Mouse (Mus musculus) neural tube, embryonic 10.5 days (tissue): ENCODE data around the gene Stat6.

ENCODE experiments used
- DNase-seq: peaks from one replicate; pipeline ENCODE4 v3.0.0-alpha.2; 2017; ENCODE audit warnings: low spot score; ENCODE audit errors: extremely low spot score

The Stat6 gene

DNA sequence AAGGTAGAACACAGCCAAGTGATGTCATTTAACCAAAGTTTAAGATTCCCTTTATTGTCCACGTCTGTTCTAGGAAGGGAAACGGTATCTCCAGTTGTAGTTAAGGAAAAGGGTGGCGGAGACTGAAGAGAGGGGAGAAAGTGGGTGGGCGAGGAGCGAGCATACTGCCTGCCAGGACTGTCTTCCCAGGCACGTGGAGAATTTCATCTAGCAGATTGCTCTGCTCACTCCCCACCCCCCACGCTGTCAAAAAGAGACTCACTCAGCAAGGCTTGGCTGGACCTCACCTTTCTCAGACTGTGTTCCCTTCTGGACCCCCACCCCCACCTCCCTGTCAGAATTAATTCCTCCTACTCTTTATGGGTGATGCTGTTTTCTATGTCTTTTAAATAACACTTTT, 26.4 kb downstream of the Stat6 start:
- no peak for DNase-seq

- DNase-seq = no peak
Measured at GRCm38 (mm10) chr10:127670185-127670584, 27.4 kb downstream of the Stat6 start.

DNA sequence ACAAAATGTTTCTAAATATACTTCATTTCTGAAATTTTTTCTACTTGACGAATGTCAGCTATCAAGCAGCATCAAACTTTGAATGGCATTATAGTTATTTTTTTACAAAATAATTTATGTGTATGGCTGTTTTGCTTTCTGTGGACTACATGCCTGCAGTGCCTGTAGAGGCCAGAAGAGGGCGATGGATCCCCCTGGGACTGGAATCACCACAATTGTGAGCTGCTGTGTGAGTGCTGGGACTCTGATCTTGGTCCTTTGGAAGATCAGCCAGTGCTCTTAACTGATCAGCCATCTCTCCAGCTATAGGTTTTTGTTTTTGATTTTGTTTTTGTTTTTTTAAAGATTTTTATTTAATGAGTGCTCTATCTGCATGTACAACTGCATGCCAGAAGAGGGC, 28.5 kb downstream of the Stat6 start:
- no peak for DNase-seq

DNA sequence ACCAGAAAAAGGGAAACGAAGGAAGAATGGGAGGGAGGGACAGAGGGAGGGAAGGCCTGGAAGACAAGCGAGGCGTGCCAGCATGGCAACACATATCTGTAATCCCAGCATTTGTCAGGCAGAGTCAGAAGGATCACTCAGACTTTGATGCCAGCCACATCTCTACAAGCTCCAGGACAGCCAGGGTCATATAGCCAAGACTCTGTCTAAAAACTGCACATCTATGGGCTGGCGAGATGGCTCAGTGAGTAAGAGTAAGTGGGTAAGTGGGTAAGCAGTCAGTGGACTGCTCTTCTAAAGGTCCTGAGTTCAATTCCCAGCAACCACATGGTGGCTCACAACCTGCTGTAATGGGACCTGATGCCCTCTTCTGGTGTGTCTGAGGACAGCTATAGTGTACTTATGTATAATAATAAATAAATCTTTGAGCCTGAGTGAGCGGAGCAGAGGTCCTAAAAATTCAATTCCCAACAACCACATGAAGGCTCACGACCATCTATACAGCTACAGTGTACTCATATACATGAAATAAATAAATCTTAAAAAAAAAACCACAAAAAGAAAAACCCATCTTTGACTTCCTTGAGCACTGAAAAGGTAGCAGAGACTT, 31.4 kb downstream of the Stat6 start:
- DNase-seq = no peak

DNA sequence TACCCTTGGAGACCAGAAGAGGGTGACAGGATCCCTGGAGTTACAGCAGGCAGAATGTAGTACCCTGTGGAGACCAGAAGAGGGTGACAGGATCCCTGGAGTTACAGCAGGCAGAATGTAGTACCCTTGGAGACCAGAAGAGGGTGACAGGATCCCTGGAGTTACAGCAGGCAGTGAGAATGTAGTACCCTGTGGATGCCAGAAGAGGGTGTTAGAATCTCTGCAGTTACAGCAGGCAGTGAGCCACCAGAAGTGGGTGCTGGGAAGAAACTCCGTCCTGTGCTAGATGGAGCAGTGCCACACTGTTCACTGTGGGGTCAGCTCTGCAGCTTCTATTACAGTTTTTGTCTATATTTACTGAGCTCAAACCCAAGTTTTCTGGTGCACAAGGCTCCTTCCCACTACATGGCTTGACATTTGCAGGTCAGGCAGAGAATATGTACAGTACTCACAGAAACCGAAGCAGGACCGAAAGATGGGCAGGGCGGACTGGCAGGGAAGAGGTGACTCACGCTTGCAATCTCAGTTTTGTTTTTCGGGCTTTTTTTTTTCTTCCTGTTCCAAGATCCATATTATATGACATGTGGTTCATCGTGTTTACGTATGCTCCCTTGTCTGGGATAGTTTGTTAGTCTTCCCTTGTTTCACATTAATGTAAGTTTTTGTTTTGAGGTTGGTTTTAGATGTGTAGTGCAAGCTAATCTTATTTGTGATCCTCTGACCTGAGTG, 32.2 kb downstream of the Stat6 start:
- DNase-seq = peak; percentile 45

DNA sequence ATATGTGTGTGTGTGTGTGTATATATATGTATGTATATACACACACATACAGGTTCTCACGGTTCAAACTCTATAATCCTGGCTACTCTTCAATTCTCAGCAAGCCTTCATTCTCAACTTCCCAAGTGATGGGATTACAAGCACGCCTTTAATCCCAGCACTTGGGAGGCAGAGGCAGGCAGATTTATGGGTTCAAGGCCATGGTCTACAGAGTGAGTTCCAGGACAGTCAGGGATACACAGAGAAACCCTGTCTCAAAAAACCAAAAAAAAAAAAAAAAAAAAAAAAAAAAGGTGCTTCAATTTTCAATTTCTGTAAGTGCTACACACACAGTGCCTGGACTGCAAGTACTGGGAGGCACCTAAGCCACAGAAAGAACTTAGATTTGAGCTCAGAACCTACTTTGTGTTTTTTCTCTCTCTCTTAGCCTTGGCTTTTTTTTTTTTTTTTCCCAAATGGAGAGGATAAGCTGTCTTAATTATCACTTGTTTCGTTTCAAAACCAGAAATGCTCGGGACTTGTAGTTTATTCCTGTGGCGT, 33.1 kb downstream of the Stat6 start:
- no peak for DNase-seq

DNA sequence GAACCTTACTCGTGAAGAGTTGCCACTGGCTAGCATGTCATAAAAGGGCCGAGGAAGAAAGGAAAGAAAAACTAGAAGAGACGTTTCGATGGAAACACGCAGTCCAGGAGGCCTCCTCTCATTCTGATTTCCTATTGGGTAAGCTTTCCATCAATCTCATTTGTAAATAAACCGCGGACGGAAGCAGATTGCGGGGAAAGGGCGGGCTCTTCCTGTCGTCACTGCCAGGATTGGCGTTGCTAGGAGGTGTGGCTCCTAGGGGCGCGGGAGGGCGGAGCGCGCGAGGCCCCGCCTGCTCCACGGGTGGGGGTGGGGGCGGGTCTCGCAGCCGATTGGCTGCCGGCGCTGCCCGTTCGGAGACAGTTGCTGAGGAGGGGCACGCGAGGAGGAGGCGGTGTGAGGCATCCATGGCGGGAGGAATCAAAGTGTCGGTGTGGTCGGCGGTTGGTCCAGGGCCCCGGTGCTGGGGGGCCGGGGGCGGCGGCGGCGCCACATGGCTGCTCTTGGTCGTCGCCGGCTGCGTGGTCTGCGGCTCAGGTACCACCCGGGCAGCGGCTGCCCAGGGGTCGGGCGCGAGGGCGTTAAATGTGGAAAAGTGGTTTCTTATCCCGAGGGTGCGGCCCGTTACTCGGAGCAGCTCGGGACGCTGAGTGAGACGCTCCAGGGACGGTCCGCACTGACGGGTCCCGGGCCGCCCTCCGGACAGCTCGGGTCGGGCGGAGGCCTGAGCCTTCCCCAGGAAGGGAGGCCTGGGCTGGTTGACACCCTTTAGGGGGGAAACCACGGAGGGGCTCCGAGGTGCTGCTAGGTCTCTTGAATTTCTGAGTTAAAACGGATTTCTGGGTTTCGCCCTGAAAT, 34.1 kb downstream of the Stat6 start:
- DNase-seq = peak; percentile 94

DNA sequence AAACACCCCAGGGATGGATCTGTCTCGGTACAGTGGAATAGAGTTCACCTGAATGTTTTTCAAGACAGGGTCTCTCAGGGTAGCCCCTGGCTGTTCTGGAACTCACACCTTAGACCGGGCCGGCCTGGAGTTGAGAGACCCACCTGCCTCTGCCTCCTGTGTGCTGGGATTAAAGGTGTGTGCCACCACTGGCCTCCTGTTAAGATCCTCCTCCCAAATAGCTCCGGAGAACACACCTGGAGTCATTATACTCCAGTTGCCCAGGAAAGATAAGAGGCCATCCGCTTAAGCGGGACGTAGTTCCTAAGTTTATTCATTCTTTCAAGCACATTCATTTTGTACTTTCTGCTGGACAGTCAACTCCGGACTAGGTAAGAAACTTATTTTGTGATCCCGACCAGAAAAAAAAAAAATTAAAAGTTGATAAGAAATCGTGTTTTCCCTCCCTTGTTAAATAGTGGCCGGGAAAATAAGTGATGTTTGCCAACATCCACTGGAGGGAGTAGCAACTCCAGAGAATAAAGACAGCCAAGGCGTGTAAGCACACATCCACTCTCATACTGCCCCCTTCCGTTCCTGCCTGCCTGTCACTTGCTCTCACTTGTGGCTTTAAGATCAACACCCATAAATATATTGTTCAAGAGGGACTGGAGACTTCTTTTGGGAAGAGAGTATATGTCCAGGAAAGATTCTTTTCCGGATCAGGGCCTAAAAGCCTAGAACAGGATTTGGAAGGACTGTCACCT, 35.0 kb downstream of the Stat6 start:
- no peak for DNase-seq

DNA sequence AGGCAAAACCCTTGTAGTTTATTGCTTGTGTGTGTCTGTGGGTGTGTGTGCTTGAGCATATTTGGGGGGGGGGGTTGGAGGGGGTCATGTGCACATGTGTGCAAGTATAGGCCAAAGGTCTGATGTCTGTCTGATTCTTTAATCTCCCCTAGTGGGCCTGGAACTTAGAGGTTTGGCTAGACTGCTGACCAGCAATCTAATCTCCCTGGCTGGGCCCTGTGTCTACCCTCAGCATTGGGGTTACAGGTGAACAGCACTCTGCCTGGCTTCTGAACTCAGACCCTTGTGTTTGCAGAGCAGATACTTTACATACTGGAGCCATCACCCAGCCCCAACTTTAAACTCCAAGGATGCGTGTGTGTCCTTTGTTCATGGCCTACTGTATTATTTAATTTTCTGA, 36.4 kb downstream of the Stat6 start:
- DNase-seq = no peak

DNA sequence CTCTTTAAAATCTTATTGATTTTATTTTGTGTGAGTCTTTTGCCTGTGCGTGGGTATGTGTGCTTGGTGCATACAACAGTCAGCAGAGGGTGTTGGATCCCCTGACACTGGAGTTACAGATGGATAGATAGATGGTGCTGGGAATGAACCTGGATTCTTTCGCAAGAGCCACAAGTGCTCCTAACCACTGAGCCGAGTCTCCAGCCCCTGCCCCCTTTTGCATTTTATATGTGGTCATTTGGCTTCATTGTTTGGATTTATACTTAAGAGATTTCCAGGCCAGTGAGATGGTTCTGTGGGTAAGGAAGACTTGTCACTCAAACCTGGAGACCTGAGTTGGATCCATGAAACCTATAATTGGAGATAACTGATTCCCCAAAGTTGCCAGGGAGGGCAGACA, 37.1 kb downstream of the Stat6 start:
- no peak for DNase-seq

GRCm38 (mm10) chr10:127682886-127683285, 40.1 kb downstream of the Stat6 start:
- no peak for DNase-seq

- DNase-seq = no peak
Measured at GRCm38 (mm10) chr10:127691053-127691452, 48.3 kb downstream of the Stat6 start.

- no peak for DNase-seq
Measured at GRCm38 (mm10) chr10:127694636-127695035, 51.9 kb downstream of the Stat6 start.

GRCm38 (mm10) chr10:127695775-127696174, 53.0 kb downstream of the Stat6 start:
- DNase-seq = no peak

- no peak for DNase-seq
Measured at GRCm38 (mm10) chr10:127698966-127699365, 56.2 kb downstream of the Stat6 start.

DNA sequence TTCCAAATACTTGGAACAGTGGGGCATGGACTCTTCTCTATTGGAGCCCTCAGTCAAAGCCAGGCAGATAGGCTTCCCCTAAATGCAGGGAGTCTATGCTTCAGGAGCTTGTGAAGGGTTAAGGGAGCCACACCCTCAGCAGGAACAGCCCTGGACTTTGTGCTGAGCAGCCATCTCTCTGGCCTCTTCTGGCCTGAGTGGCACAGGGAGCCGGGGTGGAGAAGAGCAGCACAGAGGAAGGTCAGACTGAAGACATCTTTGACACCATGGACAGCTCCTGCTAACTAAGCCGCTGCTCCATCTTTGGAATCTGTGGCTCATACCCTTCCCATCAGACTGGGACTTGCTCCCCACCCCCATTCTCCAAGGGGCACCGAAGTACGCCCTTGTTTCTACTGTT, 60.5 kb downstream of the Stat6 start:
- DNase-seq = no peak

DNA sequence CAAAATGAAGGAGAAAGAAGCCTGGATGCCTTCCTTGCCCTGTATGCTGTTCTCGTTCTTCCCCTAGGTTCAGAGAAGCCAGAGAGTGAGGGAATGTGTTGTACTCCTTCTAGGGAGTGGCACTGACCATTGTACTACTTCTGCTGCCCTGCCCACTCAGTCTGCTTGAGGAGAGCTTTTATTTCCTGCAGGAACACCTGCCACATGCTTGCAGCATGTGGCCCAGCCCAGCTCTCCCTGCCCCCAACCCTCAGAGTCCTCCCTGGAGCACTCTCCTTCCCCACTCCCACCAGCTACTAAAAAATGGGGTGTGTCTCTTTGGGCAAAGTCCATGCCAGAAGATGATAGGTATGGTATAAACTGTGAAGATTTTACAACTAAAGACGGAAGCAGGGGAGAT, 61.5 kb downstream of the Stat6 start:
- DNase-seq = no peak

DNA sequence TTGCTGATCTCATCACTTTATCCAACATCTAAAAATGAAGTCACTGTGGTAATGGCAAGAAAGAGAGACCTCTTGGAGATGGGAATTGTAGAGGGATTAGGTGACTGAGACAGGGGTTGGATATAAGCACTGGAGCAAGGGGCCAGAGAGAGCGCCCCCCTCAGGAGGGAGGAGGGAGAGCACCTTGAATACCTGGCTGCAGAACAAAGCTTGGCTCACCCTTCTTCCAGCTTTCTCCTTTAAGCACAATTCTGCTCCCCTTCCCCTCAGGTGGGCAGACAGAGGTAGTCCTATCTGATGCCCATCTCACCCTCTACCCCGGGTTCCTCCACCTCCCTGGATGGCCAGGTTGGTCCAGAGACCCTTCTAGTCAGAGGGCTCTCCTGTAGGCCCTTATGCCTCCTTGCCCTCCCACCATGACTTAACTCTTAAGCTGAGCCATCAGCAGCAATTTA, 62.0 kb downstream of the Stat6 start, which contains the start of gene Myo1a:
TSS of gene Myo1a (plus strand) at position 405 of the 455 bp plus-strand sequence.
- no peak for DNase-seq

DNA sequence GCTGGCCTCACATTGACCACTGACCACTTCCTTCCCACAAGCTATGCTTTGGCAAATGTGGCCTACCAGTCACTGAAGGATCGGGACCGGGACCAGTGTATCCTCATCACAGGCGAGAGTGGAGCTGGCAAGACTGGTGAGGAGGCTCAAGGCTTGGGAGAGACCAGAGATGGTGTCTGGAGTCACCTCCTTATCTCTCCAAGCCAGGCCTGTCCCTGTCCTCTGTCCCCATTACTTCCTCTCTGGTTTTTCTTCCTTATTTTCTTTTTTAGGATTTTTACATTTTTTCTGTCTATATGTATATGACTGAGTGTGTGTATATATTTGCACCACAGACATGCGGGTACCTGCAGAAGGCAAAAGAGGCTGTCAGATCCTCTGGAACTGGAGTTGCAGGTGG, 63.0 kb downstream of the Stat6 start:
- DNase-seq = no peak

DNA sequence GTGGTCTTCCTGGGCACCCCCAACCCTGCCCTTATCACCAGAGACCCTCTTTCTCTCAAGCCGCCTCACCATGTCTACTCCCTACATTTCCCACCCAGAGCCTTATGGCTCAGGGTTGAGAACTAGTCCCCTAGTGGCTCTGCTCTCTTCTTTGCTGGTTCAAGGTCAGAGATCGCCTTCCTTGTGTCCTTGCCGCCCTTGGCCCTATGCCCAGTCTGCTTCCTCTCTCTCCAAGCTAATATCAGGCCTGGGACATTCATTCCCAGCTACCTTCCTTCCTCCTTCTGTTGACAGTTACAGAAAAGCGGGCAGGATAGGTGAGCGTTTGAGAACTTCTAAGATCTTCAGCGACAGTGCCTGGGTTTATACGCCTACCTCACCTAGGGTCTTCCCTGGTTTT, 64.9 kb downstream of the Stat6 start:
- DNase-seq = no peak

GRCm38 (mm10) chr10:127708850-127709370, 66.1 kb downstream of the Stat6 start:
- DNase-seq = no peak
